Mouse (Mus musculus) G1E (cell line): ENCODE data around the gene Fam198b.

Experiments used
- CTCF ChIP-seq: IDR thresholded peaks from 2 replicates; pipeline ENCODE4 v1.5.1; 2012; ENCODE audit warnings: low read depth, low read length, inconsistent platforms, mixed read lengths
- GATA1 ChIP-seq: IDR thresholded peaks from 2 replicates; pipeline ENCODE4 v1.6.1; 2012; ENCODE audit warnings: borderline replicate concordance, low read length, inconsistent platforms, mixed read lengths
- GATA2 ChIP-seq: IDR thresholded peaks from 2 replicates; pipeline ENCODE4 v1.6.1; 2012; ENCODE audit warnings: low read depth, low read length, inconsistent platforms, borderline replicate concordance
- POLR2AphosphoS5 ChIP-seq: IDR thresholded peaks from 2 replicates; pipeline ENCODE4 v1.6.1; 2012; ENCODE audit warnings: low read depth, low read length, inconsistent platforms; ENCODE audit not compliant: insufficient replicate concordance
- TAL1 ChIP-seq: conservative IDR thresholded peaks from 2 replicates; pipeline ENCODE4 v1.6.1; 2012; ENCODE audit warnings: low read depth, low read length, inconsistent platforms, mixed read lengths

GRCm38 (mm10) chr3:79957752-79958151 lies 73.4 kb downstream of the Fam198b start:
- no peak for TF ChIP-seq GATA1
- no peak for TF ChIP-seq TAL1
- no peak for TF ChIP-seq CTCF
- TF ChIP-seq POLR2AphosphoS5: no peak
- no peak for TF ChIP-seq GATA2
